Mouse (Mus musculus) kidney, adult 2 months (tissue): Measurements from ENCODE around the gene Crmp1. TPM values are rescaled to one million over a fixed set of nuclear protein-coding genes. Genes with fewer than 3 reads are reported as not detected.

Experiments
- DNase-seq: peaks from one replicate; pipeline ENCODE4 v3.0.0; 2021
- H3K27ac ChIP-seq: fragments of 200-500 bp; 2 replicates; pipeline ENCODE4 v1.5.1; 2012; ENCODE audit warnings: low read depth, low read length, control low read depth, inconsistent platforms; ENCODE audit not compliant: insufficient read depth
- H3K27me3 ChIP-seq: fragments of 200-500 bp; replicated peaks from 2 replicates; pipeline ENCODE4 v1.6.1; 2012; ENCODE audit warnings: mild to moderate bottlenecking, moderate library complexity, low read length, inconsistent platforms; ENCODE audit not compliant: control insufficient read depth, insufficient read depth
- H3K36me3 ChIP-seq: fragments of 200-500 bp; 2 replicates; pipeline ENCODE4 v1.6.1; 2012; ENCODE audit warnings: mild to moderate bottlenecking, moderate library complexity, low read length, inconsistent platforms; ENCODE audit not compliant: control insufficient read depth, insufficient read depth
- H3K4me1 ChIP-seq: fragments of 200-500 bp; 2 replicates; pipeline ENCODE4 v1.6.1; 2011; ENCODE audit warnings: low read length; ENCODE audit not compliant: control insufficient read depth, insufficient read depth
- H3K4me3 ChIP-seq: fragments of 200-500 bp; 2 replicates; pipeline ENCODE4 v1.5.1; 2011; ENCODE audit warnings: mild to moderate bottlenecking, low read depth, low read length, control low read depth; ENCODE audit not compliant: insufficient read depth
- CTCF ChIP-seq: fragments of 200-500 bp; conservative IDR thresholded peaks from 2 replicates; pipeline ENCODE4 v1.5.1; 2011; ENCODE audit warnings: low read depth, mild to moderate bottlenecking, control low read depth, low read length, moderate library complexity, mixed read lengths; ENCODE audit not compliant: insufficient read depth, insufficient read length
- POLR2A ChIP-seq: fragments of 200-500 bp; IDR thresholded peaks from one replicate; pipeline ENCODE4 v1.6.1; 2011; ENCODE audit warnings: low read depth, low read length, control low read depth
- WGBS: fragments of 180-500 bp; shearing (Covaris S2); methylation state at CpG from one replicate; pipeline ENCODE4 v1.1.7; 2018; 5-methylcytosine and 5-hydroxymethylcytosine counted together
- polyA plus RNA-seq: library from polyadenylated mRNA; depleted of rRNA; stranded (reverse); fragments of >200 nt; gene quantifications from 2 replicates; pipeline ENCODE4 v1.2.3, GENCODE M21; 2012

The Crmp1 gene
- polyA plus RNA-seq, 1 experiment: 0.59 TPM

- H3K4me1 ChIP-seq: no peaks in the 10 kb centered on the region
- no peaks in the 10 kb centered on the region for H3K36me3 ChIP-seq
- no peaks in the 10 kb centered on the region for H3K27me3 ChIP-seq
- TF ChIP-seq CTCF (no peak), POLR2A (no peak)
- H3K4me3 ChIP-seq: no peak overlapping the region
- 80% methylated on average over 1 of the region's 1 CpGs for WGBS
- H3K27ac ChIP-seq: no peak overlapping the region
- DNase-seq: no peak
These were observed 36.3 kb upstream of the Crmp1 start for GRCm38 (mm10) chr5:37205420-37205819.

GRCm38 (mm10) chr5:37206364-37206763, 35.4 kb upstream of the Crmp1 start:
- WGBS: 73% methylated on average over 2 of the region's 2 CpGs
- H3K4me3 ChIP-seq: no peak overlapping the region
- H3K4me1 ChIP-seq: no peaks in the 10 kb centered on the region

GRCm38 (mm10) chr5:37212938-37213708, 28.6 kb upstream of the Crmp1 start:
- Histone ChIP-seq H3K27me3 (no peaks in the 10 kb centered on the region), H3K4me1 (no peaks in the 10 kb centered on the region), H3K4me3 (no peak overlapping the region), H3K27ac (no peak overlapping the region), H3K36me3 (no peaks in the 10 kb centered on the region)
- DNase-seq: no peak
- WGBS: 85% methylated on average over 9 of the region's 9 CpGs
- no peak for TF ChIP-seq CTCF
- TF ChIP-seq POLR2A: no peak

More at GRCm38 (mm10) chr5:37206364-37206763, 35.4 kb upstream of the Crmp1 start:
- no peak overlapping the region for H3K27ac ChIP-seq
- TF ChIP-seq CTCF: no peak
- no peak for TF ChIP-seq POLR2A
- no peaks in the 10 kb centered on the region for H3K36me3 ChIP-seq
- no peak for DNase-seq
- H3K27me3 ChIP-seq: no peaks in the 10 kb centered on the region

- Histone ChIP-seq H3K27me3 (no peaks in the 10 kb centered on the region), H3K4me1 (no peaks in the 10 kb centered on the region), H3K27ac (no peak overlapping the region), H3K4me3 (no peak overlapping the region), H3K36me3 (no peaks in the 10 kb centered on the region)
- no peak for TF ChIP-seq CTCF
- no peak for TF ChIP-seq POLR2A
- no peak for DNase-seq
- WGBS: 66% methylated on average over 4 of the region's 4 CpGs
These were observed 28.0 kb upstream of the Crmp1 start for GRCm38 (mm10) chr5:37213709-37214103.

GRCm38 (mm10) chr5:37214614-37215013, 27.1 kb upstream of the Crmp1 start:
- no peak for TF ChIP-seq CTCF
- TF ChIP-seq POLR2A: no peak
- Histone ChIP-seq H3K4me3 (no peak overlapping the region), H3K4me1 (no peaks in the 10 kb centered on the region), H3K27ac (no peak overlapping the region), H3K27me3 (no peaks in the 10 kb centered on the region), H3K36me3 (no peaks in the 10 kb centered on the region)
- no peak for DNase-seq
- 82% methylated on average over 6 of the region's 6 CpGs for WGBS

- Histone ChIP-seq H3K27me3 (no peaks in the 10 kb centered on the region), H3K4me3 (no peak overlapping the region), H3K4me1 (no peaks in the 10 kb centered on the region), H3K27ac (no peak overlapping the region), H3K36me3 (no peaks in the 10 kb centered on the region)
- no peak for DNase-seq
- WGBS: 73% methylated on average over 7 of the region's 7 CpGs
- TF ChIP-seq POLR2A (no peak), CTCF (no peak)
These were observed 26.5 kb upstream of the Crmp1 start for GRCm38 (mm10) chr5:37215276-37215675.

GRCm38 (mm10) chr5:37219615-37220014, 22.1 kb upstream of the Crmp1 start:
- Histone ChIP-seq H3K27ac (no peak overlapping the region), H3K4me1 (no peaks in the 10 kb centered on the region), H3K4me3 (no peak overlapping the region), H3K27me3 (no peaks in the 10 kb centered on the region), H3K36me3 (no peaks in the 10 kb centered on the region)
- TF ChIP-seq POLR2A (no peak), CTCF (no peak)
- DNase-seq: no peak
- 44% methylated on average over 5 of the region's 5 CpGs for WGBS
